Mouse (Mus musculus) right cerebral cortex, postnatal 14 days (tissue): ENCODE data around the gene Gm20773.
"Not testable (repeated sequence)": the region's sequence is repeated elsewhere in the genome, so short reads cannot be mapped to it uniquely, and the experiment has no call there.

Source experiments
- DNase-seq: peaks from one replicate; pipeline ENCODE4 v3.0.0; 2022

Gene Gm20773

GRCm38 (mm10) chrY:13493726-13494125 lies at the start of gene Gm20773:
Gm20773 (plus strand) TSS chrY:13494026.
- not testable (repeated sequence) for DNase-seq

GRCm38 (mm10) chrY:13465479-13465878 lies 28.3 kb upstream of the Gm20773 start, which contains the start of gene Gm21866:
Gm21866 (minus strand) TSS chrY:13465579.
- DNase-seq: not testable (repeated sequence)
